Mouse (Mus musculus): ENCODE measurements around the gene Por. TPM values are rescaled to one million over a fixed set of nuclear protein-coding genes. Genes with fewer than 3 reads are reported as not detected.

Por gene
- total RNA-seq (2023): 100 to 1,000 TPM; 117 to 125 TPM

DNA sequence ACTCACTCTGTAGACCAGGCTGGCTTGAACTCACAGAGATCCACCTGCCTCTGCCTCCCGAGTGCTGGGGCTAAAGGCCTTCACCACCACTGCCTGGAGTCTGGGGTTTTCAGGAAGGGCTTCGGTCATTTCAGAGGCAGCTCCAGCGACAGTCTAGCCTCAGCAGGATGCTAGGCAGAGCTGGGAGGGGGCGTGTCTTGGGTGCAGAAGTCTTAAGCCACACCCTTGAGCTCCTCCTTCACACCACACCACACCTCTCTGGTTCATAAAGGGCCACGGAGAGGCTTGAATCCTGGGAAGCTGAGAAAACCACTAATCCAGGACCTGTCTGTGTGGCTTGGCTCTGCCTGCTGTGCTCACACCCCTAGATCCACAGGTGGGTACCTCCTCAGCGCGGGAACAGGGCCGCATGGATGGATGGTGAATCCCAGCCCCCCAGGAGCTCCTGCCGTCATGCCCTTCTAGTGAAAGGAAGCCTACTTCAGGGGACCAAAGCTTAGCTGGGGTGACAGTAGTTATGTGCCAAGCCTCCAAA, at the start of gene Por:
Gene Por, plus strand, starts transcription at position 293 of the 535 bp plus-strand sequence.

DNA sequence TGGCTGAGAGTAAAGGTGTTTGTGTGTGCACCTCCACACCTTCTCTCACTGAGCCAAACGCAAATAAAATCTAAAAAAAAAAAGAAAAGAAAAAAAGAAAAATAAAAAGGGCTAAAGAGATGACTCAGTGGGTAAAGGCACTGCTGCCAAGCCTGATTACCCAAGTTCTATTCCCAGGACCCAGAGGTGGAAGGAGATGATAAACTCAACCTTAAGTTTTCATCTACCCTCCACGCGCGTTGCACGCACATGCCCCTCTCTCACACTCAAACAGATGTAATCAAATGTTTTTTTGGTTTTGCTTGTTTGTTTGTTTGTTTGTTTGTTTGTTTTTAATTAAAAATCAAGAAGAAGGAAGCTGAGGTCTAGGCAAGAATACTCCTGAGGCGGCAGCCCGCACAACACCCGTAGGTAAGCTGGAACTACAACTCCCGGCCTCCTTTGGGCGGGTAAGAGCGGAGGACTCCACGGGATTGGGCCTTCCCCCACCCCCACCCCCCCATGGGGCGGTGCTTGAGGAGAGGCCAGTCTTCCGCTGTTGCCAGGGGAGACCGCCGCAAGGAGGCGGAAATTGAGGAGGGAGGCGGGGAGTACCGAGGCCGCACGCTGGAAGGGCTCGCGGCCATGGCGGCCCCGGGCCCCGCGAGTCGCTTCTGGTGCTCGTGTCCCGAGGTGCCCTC, 37.6 kb upstream of the Por start, which contains the start of gene Rhbdd2:
Gene Rhbdd2, plus strand, starts transcription at position 502 of the 680 bp plus-strand sequence.

DNA sequence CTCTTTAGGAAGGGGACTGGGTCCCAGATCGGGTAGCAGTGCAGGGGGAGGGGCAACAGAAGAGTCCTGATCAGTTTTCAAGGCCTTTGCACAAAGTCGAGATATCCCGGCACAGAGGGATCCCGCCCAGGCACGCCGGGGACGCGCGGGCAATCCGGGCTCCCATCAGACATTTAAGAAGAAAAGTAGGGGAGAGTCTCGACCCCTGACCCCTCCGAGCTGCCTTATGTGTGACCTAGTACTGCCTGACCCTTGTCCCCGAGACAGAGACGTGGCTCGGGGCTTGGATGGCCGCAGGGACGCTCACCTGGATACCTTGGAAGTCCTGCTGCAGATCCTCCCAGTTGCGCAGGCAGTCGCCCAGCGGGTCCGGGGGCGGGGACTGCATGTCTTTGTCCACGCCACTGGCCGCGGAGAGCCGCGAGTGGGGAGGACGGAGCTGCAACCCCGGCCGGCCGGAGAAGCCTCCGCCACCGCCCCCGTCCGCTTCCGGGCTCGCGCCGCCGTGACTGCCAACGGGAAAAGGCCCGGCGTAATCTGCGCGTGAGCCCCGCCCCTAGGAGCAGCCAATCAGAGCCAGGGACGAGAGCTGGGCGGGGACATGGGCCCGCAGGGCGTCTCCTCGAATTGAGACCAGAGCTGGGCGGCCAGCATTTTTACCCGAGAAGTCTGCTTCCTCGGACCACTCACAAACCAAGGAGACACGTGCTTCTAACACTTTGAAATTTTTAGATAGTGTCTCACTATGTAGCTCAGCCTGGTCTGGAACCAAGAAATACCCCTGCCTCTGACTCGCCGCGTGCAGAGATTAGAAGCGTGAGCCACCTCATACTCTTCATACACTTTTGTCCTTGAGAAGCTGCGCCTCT, 74.1 kb downstream of the Por start, which contains the start of gene Tmem120a:
Gene Tmem120a, minus strand, starts transcription at position 708 of the 869 bp plus-strand sequence.

DNA sequence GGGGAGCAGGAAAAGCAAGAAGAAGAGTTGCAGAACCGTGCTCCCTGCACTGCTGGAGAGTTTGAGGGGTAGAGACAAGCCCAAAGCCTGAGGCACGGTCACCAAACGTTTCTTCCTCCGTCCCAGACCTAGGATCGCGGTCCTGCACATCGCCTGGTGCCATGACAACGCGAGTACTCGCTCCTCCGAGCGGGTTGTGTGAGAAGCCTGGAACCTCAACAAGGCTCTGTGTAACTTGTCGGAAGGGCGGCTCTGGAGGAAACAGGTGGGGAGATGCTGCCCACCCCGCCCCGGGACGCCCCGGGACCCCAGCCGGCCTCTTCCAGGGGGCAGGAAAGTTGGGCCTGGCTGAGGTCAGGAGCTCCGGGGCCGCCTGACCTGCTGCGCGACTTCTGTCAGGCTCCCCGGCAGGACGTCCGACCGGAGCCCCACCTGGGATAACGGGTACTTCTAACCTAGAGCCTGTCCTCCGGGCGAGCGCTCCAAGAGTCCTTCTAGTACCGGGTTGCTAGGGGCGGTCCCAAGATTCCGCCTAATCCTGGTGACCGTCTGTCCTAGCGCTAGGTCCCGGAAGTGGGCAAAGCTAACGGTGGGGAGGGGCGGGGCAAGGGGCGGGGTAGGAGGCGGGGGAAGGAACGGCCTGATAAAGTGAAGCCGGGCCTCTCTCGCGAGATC, 108.1 kb downstream of the Por start, which contains the start of gene Styxl1:
Gene Styxl1, minus strand, starts transcription at position 590 of the 675 bp plus-strand sequence.

DNA sequence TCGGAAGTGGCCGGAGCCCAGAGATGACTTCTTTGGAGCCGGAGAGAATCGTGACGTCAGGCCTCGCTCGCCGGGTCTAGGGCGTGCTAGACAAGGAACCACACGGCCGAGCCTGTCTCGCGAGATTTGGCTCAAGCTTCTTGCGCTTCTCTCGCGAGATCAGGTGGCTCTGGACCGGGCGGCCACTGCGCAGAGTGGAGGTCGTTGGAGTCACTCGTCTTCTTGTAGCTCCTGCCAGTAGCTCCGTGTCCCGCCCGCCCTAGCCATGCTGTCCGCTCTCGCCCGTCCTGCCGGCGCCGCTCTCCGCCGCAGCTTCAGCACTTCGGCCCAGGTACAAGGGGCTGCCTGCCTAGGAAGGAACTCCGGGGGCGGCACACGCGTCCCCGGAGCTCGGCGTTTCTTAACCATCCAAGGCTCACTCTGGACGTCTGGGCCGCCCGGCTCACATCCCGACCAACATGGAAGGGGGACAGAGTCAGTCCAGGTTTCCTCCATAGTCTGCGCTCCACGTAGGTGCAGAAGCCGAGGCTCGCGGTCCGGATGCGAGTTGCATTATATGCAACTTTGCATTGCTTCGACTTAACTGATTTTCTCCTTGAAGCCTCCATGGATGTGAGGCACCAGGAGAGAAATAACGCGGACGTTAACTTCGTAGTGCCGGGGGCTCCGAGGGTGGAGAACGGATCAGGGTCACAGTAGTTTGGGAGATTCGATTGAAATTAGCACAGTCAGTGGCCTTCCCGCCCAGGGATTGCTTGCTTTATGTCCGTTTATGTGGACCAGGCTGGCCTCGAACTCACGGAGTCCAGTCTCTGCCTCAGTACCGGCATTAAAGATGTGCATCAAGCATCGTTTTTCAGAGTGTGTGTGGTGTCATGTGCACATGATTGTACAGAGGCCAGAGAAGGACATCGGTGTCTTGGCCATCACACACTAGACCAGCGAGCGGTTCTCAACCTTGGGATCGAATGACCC, 108.9 kb downstream of the Por start, which contains the start of gene Mdh2:
Gene Mdh2, plus strand, starts transcription at position 10 of the 975 bp plus-strand sequence.

Other genes starting within 250 kb of the Por start
- gene Hip1, start 124.9 kb upstream of the Por start, total RNA-seq (2023): 10 to 100 TPM; 33.3 to 49.7 TPM
- not detected for gene Ccl26, start 106.5 kb upstream of the Por start, total RNA-seq (2023)
- gene Ccl24, start 97.0 kb upstream of the Por start, total RNA-seq (2023): 1 to 10 TPM in 1 of 2 experiments, not detected in 1; 1.3 TPM
- gene Rhbdd2, start 37.4 kb upstream of the Por start, total RNA-seq (2023): 1 to 10 TPM; 8.0 to 9.6 TPM
- gene Tmem120a, start 74.4 kb downstream of the Por start, total RNA-seq (2023): 10 to 100 TPM; 31.6 to 33.8 TPM
- gene Styxl1, start 108.4 kb downstream of the Por start, total RNA-seq (2023): not detected
- 100 to 1,000 TPM; 227 to 235 TPM for gene Mdh2, start 108.4 kb downstream of the Por start, total RNA-seq (2023)
- not detected for gene Srrm3, start 136.9 kb downstream of the Por start, total RNA-seq (2023)
- not detected for gene Hspb1, start 217.9 kb downstream of the Por start, total RNA-seq (2023)

Measured in neutrophil, adult 59 days (primary cell).